Mouse (Mus musculus) midbrain, embryonic 15.5 days (tissue): Measurements from ENCODE around the gene Grid1. TPM values are rescaled to one million over a fixed set of nuclear protein-coding genes. Genes with fewer than 3 reads are reported as not detected.

Experiments used
- ATAC-seq: fragments of 200-750 bp; cut with Nextera tagmentation; replicated peaks from 2 replicates; pipeline ENCODE4 v1.8.0; 2017; ENCODE audit warnings: moderate TSS enrichment
- H3K27ac ChIP-seq: fragments of 300-500 bp; sonication (generic); 2 replicates; pipeline ENCODE4 v1.5.1; 2015; ENCODE audit warnings: mild to moderate bottlenecking, inconsistent platforms
- H3K27me3 ChIP-seq: fragments of 300-500 bp; sonication (generic); replicated peaks from 2 replicates; pipeline ENCODE4 v1.6.1; 2015; ENCODE audit warnings: inconsistent platforms
- H3K36me3 ChIP-seq: fragments of 300-500 bp; sonication (generic); replicated peaks from 2 replicates; pipeline ENCODE4 v1.6.1; 2015; ENCODE audit warnings: inconsistent platforms
- H3K4me1 ChIP-seq: fragments of 300-500 bp; sonication (generic); 2 replicates; pipeline ENCODE4 v1.6.1; 2015; ENCODE audit warnings: inconsistent platforms
- H3K4me2 ChIP-seq: fragments of 300-500 bp; sonication (generic); 2 replicates; pipeline ENCODE4 v1.6.1; 2015; ENCODE audit warnings: inconsistent platforms, mild to moderate bottlenecking, moderate library complexity
- H3K4me3 ChIP-seq: fragments of 300-500 bp; sonication (generic); 2 replicates; pipeline ENCODE4 v1.5.1; 2015; ENCODE audit warnings: mild to moderate bottlenecking, inconsistent platforms
- H3K9ac ChIP-seq: fragments of 300-500 bp; sonication (generic); 2 replicates; pipeline ENCODE4 v1.6.1; 2015; ENCODE audit warnings: mild to moderate bottlenecking, inconsistent platforms
- H3K9me3 ChIP-seq: fragments of 300-500 bp; sonication (generic); 2 replicates; pipeline ENCODE4 v1.6.1; 2016; ENCODE audit warnings: inconsistent platforms
- WGBS: fragments of 180-500 bp; shearing (Covaris S2); methylation state at CpG from one replicate; pipeline ENCODE4 v1.1.7; 2015; ENCODE audit warnings: mixed read lengths; 5-methylcytosine and 5-hydroxymethylcytosine counted together
- polyA plus RNA-seq: library from polyadenylated mRNA; unstranded; fragments of >200 nt; fragmentation: Nextera tagmentation; extraction: Ambion mirVana; gene quantifications from 2 replicates; pipeline ENCODE4 v1.2.1, GENCODE M21; 2015

Grid1 gene
- polyA plus RNA-seq, 1 experiment from 2014 or later = 8.8 TPM

GRCm38 (mm10) chr14:34843579-34843978 lies 23.7 kb downstream of the Grid1 start:
- Histone ChIP-seq H3K36me3 (no peaks in the 10 kb centered on the region), H3K4me2 (no peak overlapping the region), H3K4me3 (no peak overlapping the region), H3K4me1 (0 out of 2 replicates have a peak, but pooled peaks cover 3% of the 10 kb centered on the region), H3K27ac (no peak overlapping the region), H3K9me3 (no peaks in the 10 kb centered on the region), H3K27me3 (no peaks in the 10 kb centered on the region), H3K9ac (no peak overlapping the region)
- ATAC-seq = no peak
- 86% methylated on average over 5 of the region's 5 CpGs for WGBS

DNA sequence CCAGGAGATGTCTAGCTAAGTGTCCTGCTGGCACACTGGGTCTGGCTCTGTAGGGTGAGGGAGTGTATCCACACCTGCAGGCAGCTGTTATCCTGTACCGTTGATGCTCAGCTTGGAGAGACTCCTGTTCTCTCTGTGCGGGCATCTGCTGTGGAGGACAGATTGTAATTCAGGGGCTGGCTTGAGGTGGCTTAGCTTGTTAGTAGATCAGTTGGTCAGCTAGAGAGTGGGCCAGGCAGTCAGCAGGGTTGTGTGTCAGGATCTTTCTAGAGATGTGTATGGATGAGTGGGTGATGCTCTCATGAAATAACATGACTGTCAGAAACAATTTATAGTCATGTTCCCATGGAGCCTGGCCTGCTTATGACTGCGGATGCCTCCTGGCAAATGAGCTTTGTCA lies 24.3 kb downstream of the Grid1 start:
- H3K4me1 ChIP-seq = 0 out of 2 replicates have a peak, but pooled peaks cover 3% of the 10 kb centered on the region
- no peak overlapping the region for H3K27ac ChIP-seq
- 91% methylated on average over 3 of the region's 3 CpGs for WGBS
- H3K4me2 ChIP-seq = no peak overlapping the region
- no peak overlapping the region for H3K9ac ChIP-seq
- H3K4me3 ChIP-seq = no peak overlapping the region
- H3K36me3 ChIP-seq = no peaks in the 10 kb centered on the region
- no peak for ATAC-seq
- H3K9me3 ChIP-seq = no peaks in the 10 kb centered on the region
- no peaks in the 10 kb centered on the region for H3K27me3 ChIP-seq

DNA sequence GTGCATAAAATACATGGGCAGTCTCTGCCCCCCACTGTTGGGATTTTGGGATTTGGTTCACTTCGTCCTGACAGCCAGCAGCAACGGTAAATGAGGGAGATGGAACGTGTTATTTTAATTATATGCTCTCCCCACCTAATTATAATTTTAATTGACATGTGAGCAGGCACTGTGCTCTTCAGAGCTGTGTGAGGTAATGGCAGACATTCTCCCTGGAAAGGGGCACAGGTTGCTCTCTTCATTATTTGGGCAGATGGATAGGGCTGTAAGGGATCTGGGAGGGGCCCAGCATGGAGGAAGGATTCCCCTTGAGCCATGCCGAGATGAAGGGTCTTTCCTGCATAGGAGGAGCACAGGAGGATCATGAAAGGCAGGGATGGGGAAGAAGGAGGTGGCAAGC lies 26.9 kb downstream of the Grid1 start:
- H3K27ac ChIP-seq = no peak overlapping the region
- H3K27me3 ChIP-seq = no peaks in the 10 kb centered on the region
- H3K4me1 ChIP-seq = 0 out of 2 replicates have a peak, but pooled peaks cover 3% of the 10 kb centered on the region
- no peaks in the 10 kb centered on the region for H3K36me3 ChIP-seq
- ATAC-seq = peak; percentile 74
- no peak overlapping the region for H3K4me3 ChIP-seq
- 21% methylated on average over 4 of the region's 4 CpGs for WGBS
- H3K9ac ChIP-seq = no peak overlapping the region
- H3K9me3 ChIP-seq = no peaks in the 10 kb centered on the region
- H3K4me2 ChIP-seq = no peak overlapping the region

GRCm38 (mm10) chr14:34847625-34848024 lies 27.7 kb downstream of the Grid1 start:
- WGBS = 85% methylated on average over 5 of the region's 5 CpGs
- H3K36me3 ChIP-seq = no peaks in the 10 kb centered on the region
- no peaks in the 10 kb centered on the region for H3K9me3 ChIP-seq
- no peak overlapping the region for H3K27ac ChIP-seq
- H3K27me3 ChIP-seq = no peaks in the 10 kb centered on the region
- 0 out of 2 replicates have a peak, but pooled peaks cover 3% of the 10 kb centered on the region for H3K4me1 ChIP-seq
- H3K9ac ChIP-seq = no peak overlapping the region
- H3K4me3 ChIP-seq = no peak overlapping the region
- no peak overlapping the region for H3K4me2 ChIP-seq
- ATAC-seq = no peak

DNA sequence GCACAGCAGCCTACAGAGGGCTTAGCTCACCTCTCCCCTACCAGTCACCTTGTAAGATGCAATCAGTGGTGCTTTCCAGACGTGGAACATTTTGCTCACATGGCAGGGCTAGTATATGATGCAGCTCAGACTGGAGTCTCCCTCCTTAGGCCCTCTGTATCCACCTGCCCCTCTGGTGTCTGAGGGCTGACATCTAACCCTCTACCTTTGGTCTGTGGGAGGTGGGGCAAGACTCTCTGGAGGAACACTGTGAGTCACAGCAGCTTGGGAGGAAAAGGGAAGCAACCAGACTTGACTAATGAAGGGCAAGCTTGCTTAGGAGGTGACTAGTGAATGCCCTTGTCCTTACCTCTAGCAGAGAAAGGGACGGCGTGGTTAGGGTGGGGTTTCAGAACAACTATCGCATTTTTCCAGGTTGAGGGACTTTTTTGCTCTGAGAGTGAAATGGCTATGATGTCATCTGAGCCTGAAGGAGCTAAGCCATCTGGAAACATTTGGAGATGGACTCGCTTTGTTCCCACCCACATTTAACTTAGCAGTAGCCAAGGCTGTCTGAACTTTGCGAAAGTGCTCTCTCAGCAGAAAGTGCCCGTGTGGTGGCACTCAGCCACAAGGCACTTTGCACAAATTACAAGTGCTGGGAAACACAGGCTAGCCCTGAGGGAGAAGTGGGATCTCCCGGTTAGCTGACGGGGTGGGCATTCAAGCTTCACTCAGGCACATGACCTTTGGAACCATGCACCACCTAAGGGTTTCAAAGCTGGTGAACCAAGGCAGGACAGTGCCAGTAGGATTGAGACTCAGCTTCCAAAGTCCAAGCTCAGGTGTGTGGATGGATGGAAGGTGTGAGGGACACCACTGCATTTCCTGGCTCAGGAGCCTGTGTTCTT lies 41.2 kb downstream of the Grid1 start:
- Histone ChIP-seq H3K36me3 (no peaks in the 10 kb centered on the region), H3K9ac (no peak overlapping the region), H3K4me1 (peaks cover 17% of the 10 kb centered on the region), H3K27me3 (no peaks in the 10 kb centered on the region), H3K4me2 (no peak overlapping the region), H3K4me3 (no peak overlapping the region), H3K9me3 (no peaks in the 10 kb centered on the region), H3K27ac (no peak overlapping the region)
- WGBS = 80% methylated on average over 9 of the region's 9 CpGs
- ATAC-seq = no peak

DNA sequence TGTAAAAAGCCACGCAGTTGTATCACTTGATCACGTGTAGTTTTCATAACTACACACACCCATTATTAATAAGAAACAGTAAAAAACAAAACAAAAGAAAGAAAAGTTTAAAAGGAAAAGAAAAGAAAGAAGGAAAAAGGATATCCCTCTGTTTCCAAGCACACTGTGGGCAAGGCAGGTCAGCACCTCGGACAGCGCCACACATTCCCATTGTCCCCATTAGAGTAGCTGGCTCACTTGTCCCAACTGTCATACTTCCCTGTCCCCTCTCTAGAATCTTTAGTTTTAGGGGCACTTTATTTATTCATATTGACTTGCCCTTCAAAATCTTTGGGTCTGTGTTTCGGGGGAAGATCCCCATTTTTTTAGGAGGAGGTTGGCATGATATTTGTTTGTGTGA lies 47.4 kb downstream of the Grid1 start:
- Histone ChIP-seq H3K4me3 (no peak overlapping the region), H3K9me3 (no peaks in the 10 kb centered on the region), H3K9ac (no peak overlapping the region), H3K4me2 (no peak overlapping the region), H3K4me1 (peaks cover 3% of the 10 kb centered on the region; the same call in 1 of the 2 replicates), H3K36me3 (no peaks in the 10 kb centered on the region), H3K27ac (no peak overlapping the region), H3K27me3 (no peaks in the 10 kb centered on the region)
- no peak for ATAC-seq
- 28% methylated on average over 5 of the region's 5 CpGs for WGBS

DNA sequence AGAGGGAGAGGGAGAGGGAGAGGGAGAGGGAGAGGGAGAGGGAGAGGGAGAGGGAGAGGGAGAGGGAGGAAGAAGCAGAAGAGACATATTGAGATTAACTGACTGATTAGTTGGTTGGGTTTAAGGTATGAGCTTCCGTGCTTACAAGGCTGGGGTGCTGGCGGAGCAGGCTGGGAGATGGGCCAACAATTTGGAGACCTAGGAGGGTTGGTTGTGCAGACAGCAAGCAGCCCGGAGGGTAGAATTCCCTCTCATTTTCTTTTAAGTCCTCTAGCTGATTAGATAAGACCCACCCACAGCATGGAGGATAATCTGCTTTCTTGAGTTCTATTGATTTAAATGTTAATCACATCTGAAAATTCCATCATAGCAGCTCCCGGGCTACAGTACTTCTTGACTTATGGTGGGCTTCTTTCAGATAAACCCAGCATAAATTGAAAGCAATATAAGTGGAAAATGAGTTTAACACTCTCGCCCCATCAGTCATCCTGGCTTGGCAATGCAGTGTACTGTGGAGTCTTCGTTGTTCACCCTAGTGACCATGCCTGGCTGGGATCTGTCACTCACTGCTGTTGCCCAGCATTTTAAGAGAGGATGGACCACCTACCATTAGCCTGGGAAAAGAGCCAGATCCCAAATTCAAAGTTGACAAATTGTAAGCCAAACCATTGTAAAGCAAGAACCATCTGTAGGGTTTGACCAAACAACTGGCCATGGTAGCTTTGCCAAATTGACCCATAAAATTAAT lies 48.8 kb downstream of the Grid1 start:
- H3K9me3 ChIP-seq = no peaks in the 10 kb centered on the region
- H3K4me1 ChIP-seq = peaks cover 3% of the 10 kb centered on the region; the same call in 1 of the 2 replicates
- WGBS = 54% methylated on average over 6 of the region's 6 CpGs
- H3K27ac ChIP-seq = no peak overlapping the region
- peak; percentile 53 for ATAC-seq
- no peak overlapping the region for H3K4me2 ChIP-seq
- no peaks in the 10 kb centered on the region for H3K27me3 ChIP-seq
- no peaks in the 10 kb centered on the region for H3K36me3 ChIP-seq
- no peak overlapping the region for H3K4me3 ChIP-seq
- no peak overlapping the region for H3K9ac ChIP-seq

DNA sequence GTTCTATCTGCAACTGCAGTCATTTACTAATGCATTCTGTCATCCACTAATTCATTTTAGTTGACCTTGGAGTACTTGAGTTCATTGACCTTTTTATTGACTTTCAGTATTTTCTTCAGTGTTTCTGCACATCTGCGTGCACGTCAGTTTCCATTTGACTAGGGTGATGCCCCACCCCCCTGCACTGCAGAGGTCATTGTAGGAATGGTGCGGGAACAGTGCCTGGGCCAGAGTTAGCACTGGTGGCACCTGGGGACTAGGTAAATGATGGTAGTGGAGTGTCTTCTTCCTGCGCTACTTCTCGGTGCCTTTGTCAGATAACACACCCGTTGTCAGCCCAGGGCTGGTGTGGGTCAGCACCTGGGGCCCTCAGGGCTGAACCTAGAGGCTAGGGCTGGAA lies 60.1 kb downstream of the Grid1 start:
- no peak for ATAC-seq
- Histone ChIP-seq H3K27me3 (no peaks in the 10 kb centered on the region), H3K27ac (peak overlapping the region; percentile 13; the same call in 1 of the 2 replicates), H3K4me1 (peaks cover 29% of the 10 kb centered on the region), H3K9me3 (no peaks in the 10 kb centered on the region), H3K36me3 (no peaks in the 10 kb centered on the region), H3K4me2 (no peak overlapping the region), H3K9ac (no peak overlapping the region), H3K4me3 (no peak overlapping the region)
- WGBS = 42% methylated on average over 6 of the region's 6 CpGs

DNA sequence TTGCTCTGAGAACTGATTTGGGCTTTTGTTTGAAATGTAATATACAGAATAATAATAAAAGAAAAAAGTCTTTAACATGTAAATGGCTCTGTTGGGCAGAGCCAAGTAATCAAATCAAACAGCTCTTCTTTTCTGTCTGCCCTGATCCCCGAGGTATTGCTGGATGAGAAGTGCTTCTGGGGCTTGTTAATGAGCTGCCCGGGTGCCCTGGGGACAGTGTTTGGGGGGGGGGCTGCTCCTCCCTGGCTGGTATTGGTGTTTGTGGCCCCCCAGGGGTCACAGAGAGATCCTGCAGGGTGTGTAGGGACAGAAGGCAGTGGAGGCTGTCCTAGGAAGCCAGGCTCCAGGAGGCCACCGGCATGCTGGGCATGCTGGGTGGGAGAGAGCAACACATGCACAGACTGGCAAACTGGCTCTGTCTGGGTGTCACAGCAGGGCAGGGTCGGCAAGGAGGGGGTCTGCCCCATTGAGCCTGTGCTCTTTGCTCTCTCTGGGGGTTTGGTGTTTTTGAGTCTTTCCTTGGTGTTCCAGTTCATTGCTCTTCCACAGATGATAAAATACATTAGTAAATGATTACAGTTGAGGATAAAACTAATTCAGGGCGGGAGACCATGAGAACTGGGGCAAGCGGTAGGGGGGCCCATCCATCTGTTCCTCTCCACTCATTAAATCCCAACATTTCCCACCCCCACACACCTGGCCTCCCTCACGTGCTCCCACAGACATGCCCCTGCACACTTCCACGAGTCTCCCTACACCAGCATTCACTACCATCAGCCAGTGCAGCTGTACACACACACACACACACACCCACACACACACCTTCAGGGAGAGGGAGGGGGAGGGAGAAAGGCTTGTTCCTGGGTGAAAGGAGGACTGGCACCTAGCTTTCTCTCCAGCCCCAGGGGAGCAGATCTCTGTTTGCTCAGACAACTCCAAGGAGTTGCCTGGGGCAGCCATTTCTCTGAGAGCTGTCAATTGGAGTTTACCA lies 60.8 kb downstream of the Grid1 start:
- Histone ChIP-seq H3K9ac (no peak overlapping the region), H3K4me3 (no peak overlapping the region), H3K9me3 (no peaks in the 10 kb centered on the region), H3K4me1 (peaks cover 29% of the 10 kb centered on the region), H3K27ac (no peak overlapping the region; the same call in 1 of the 2 replicates), H3K4me2 (no peak overlapping the region), H3K36me3 (no peaks in the 10 kb centered on the region), H3K27me3 (no peaks in the 10 kb centered on the region)
- ATAC-seq = peak; percentile 64
- WGBS = 22% methylated on average over 8 of the region's 8 CpGs

GRCm38 (mm10) chr14:34884194-34884593 lies 64.3 kb downstream of the Grid1 start:
- Histone ChIP-seq H3K27ac (no peak overlapping the region), H3K4me1 (peaks cover 19% of the 10 kb centered on the region), H3K4me3 (no peak overlapping the region), H3K4me2 (no peak overlapping the region), H3K9me3 (no peaks in the 10 kb centered on the region), H3K36me3 (no peaks in the 10 kb centered on the region), H3K9ac (no peak overlapping the region), H3K27me3 (no peaks in the 10 kb centered on the region)
- ATAC-seq = no peak
- 95% methylated on average over 11 of the region's 11 CpGs for WGBS

- Histone ChIP-seq H3K27me3 (no peaks in the 10 kb centered on the region), H3K36me3 (no peaks in the 10 kb centered on the region), H3K4me1 (peaks cover 18% of the 10 kb centered on the region), H3K9me3 (no peaks in the 10 kb centered on the region), H3K4me3 (no peak overlapping the region), H3K9ac (no peak overlapping the region), H3K27ac (no peak overlapping the region), H3K4me2 (no peak overlapping the region)
- 92% methylated on average over 3 of the region's 3 CpGs for WGBS
- no peak for ATAC-seq
These were observed 64.7 kb downstream of the Grid1 start for GRCm38 (mm10) chr14:34884611-34885010.
